In the genomic region with DNA sequence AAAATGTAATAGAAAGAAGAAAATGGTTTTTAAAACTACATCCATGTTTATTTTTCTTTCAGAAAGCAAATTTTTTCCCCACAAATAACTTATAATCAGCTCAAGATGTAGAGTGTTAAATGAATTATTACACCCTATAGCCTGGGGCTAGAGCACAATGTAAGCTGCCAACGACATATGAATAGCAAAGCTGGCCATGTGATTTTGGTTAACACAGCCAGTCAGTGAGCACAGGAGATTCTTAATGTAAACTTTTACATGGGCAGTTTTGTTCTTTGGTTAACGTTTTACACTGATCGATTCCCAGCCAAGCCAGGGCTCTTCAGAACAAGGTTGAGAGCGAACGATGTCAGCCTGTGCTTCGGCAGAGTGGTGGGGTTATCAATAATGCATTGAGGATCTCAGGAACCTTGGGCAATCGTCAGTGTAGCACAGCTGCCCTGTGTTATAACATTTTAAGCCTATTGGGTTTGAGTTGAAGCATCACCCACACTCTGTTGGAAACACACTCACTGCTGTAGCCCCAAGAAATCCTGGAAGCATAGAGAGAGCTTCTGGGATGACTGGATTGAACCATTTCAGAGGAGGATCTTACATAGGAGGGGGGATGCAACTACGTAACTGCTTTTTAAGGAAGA, we compare ENCODE assay signal across 12 mouse cellular contexts.
DNase-seq lines count a peak whose midpoint lies in the region; ATAC-seq and TF ChIP-seq lines count a peak whose summit lies in the region.
"Had no signal": no experiment of that assay in that cellular context is flagged by ENCODE, and none has a peak within 500 bp of the region (broad histone marks: within the 10 kb centered on the region; RNA-seq: fewer than 3 reads in every experiment).

No protein-coding gene starts in this region.

- 38% methylated on average over 8 of the region's 8 CpGs for WGBS in embryonic facial prominence, embryonic 14.5 days
- 18% methylated on average over 8 of the region's 8 CpGs for WGBS in hindbrain, embryonic 15.5 days
- 54% methylated on average over 8 of the region's 8 CpGs for WGBS in liver, postnatal 0 days (ENCODE audit: insufficient replicate concordance)
- 57% methylated on average over 8 of the region's 8 CpGs for WGBS in lung, postnatal 0 days

- TF ChIP-seq EP300 in liver, postnatal 0 days (IDR thresholded peaks at IDR 0.05; ENCODE audit: low read depth) = no peak
- TF ChIP-seq EP300 in lung, postnatal 0 days (IDR thresholded peaks at IDR 0.05) = no peak

- H3K27me3 ChIP-seq in embryonic facial prominence, embryonic 14.5 days (replicated peaks; ENCODE audit: control insufficient read depth, insufficient read depth, low read length) = no peaks in the 10 kb centered on the region
- H3K27me3 ChIP-seq in hindbrain, embryonic 15.5 days = no peaks in the 10 kb centered on the region
- no peaks in the 10 kb centered on the region for H3K27me3 ChIP-seq in liver, postnatal 0 days (ENCODE audit: insufficient read depth, low read length)
- H3K27me3 ChIP-seq in lung, postnatal 0 days (replicated peaks; ENCODE audit: insufficient read depth, low read length) = no peaks in the 10 kb centered on the region
- H3K27me3 ChIP-seq: kidney, embryonic 15.5 days had no signal

- no peak overlapping the region for H3K4me3 ChIP-seq in embryonic facial prominence, embryonic 14.5 days (ENCODE audit: low read depth, low read length)
- H3K4me3 ChIP-seq in hindbrain, embryonic 15.5 days = no peak overlapping the region
- H3K4me3 ChIP-seq in liver, postnatal 0 days (ENCODE audit: low read depth, low read length) = peak overlapping the region; percentile 24; the same call in 1 of the 2 replicates
- H3K4me3 ChIP-seq in lung, postnatal 0 days (ENCODE audit: low read depth, low read length) = no peak overlapping the region
- H3K4me3 ChIP-seq: erythroblast, embryonic 14.5 days; kidney, embryonic 15.5 days had no signal

- no peaks in the 10 kb centered on the region for H3K9me3 ChIP-seq in embryonic facial prominence, embryonic 14.5 days (ENCODE audit: control insufficient read depth, low read length)
- no peaks in the 10 kb centered on the region for H3K9me3 ChIP-seq in hindbrain, embryonic 15.5 days
- no peaks in the 10 kb centered on the region for H3K9me3 ChIP-seq in liver, postnatal 0 days (ENCODE audit: low read length)
- no peaks in the 10 kb centered on the region for H3K9me3 ChIP-seq in lung, postnatal 0 days (ENCODE audit: low read length)
- H3K9me3 ChIP-seq: kidney, embryonic 15.5 days had no signal

- peak overlapping the region; percentile 64; the same call in 1 of the 2 replicates for H3K27ac ChIP-seq in embryonic facial prominence, embryonic 14.5 days (replicated peaks; ENCODE audit: low read depth, low read length)
- peak overlapping the region; percentile 77 for H3K27ac ChIP-seq in hindbrain, embryonic 15.5 days (replicated peaks)
- H3K27ac ChIP-seq in liver, postnatal 0 days (ENCODE audit: low read depth) = peak overlapping the region; percentile 35; the same call in 1 of the 2 replicates
- H3K27ac ChIP-seq in lung, postnatal 0 days (ENCODE audit: low read length) = no peak overlapping the region
- H3K27ac ChIP-seq: kidney, embryonic 15.5 days had no signal

- H3K4me2 ChIP-seq in embryonic facial prominence, embryonic 14.5 days (ENCODE audit: low read depth, low read length) = peak overlapping the region; percentile 19; the same call in 1 of the 2 replicates
- H3K4me2 ChIP-seq in hindbrain, embryonic 15.5 days = peak overlapping the region; percentile 34
- peak overlapping the region; percentile 51 for H3K4me2 ChIP-seq in liver, postnatal 0 days (ENCODE audit: low read depth, low read length)
- no peak overlapping the region for H3K4me2 ChIP-seq in lung, postnatal 0 days (replicated peaks; ENCODE audit: low read depth, low read length)
- H3K4me2 ChIP-seq: kidney, embryonic 15.5 days had no signal

- peaks cover 48% of the 10 kb centered on the region for H3K4me1 ChIP-seq in embryonic facial prominence, embryonic 14.5 days (ENCODE audit: control insufficient read depth, insufficient read depth, low read length)
- H3K4me1 ChIP-seq in hindbrain, embryonic 15.5 days (replicated peaks) = peaks cover 50% of the 10 kb centered on the region
- peaks cover 2% of the 10 kb centered on the region; the same call in 1 of the 2 replicates for H3K4me1 ChIP-seq in liver, postnatal 0 days (ENCODE audit: insufficient read depth)
- no peaks in the 10 kb centered on the region for H3K4me1 ChIP-seq in lung, postnatal 0 days (ENCODE audit: insufficient read depth, low read depth, low read length)

- peak; percentile 51 for DNase-seq in 3T3-L1 (ENCODE audit: low read depth, low spot score)
- peak; percentile 84 for DNase-seq in embryonic facial prominence, embryonic 14.5 days (ENCODE audit: low spot score)
- no peak for DNase-seq in liver, postnatal 0 days
- DNase-seq in frontal cortex, postnatal 14 days (ENCODE audit: low spot score in 2 of 2) = no peak
- DNase-seq in frontal cortex, postnatal 10 days (ENCODE audit: low spot score in 2 of 2) = no peak
- DNase-seq in adrenal gland, postnatal 10 days = no peak
- no peak for DNase-seq in lung, postnatal 0 days (ENCODE audit: low spot score)
- DNase-seq: left cerebral cortex, postnatal 4 days; thymus, postnatal 25 days had no signal

- no peak overlapping the region for H3K9ac ChIP-seq in embryonic facial prominence, embryonic 14.5 days (ENCODE audit: low read depth, low read length)
- H3K9ac ChIP-seq in hindbrain, embryonic 15.5 days = no peak overlapping the region
- no peak overlapping the region for H3K9ac ChIP-seq in liver, postnatal 0 days (replicated peaks)
- H3K9ac ChIP-seq in lung, postnatal 0 days (replicated peaks; ENCODE audit: low read depth) = no peak overlapping the region
- H3K9ac ChIP-seq: kidney, embryonic 15.5 days had no signal

- ATAC-seq in embryonic facial prominence, embryonic 14.5 days (ENCODE audit: low read depth) = peak; percentile 38; the same call in 1 of the 2 replicates
- ATAC-seq in hindbrain, embryonic 15.5 days (ENCODE audit: low FRiP score, low read depth) = 0 out of 2 replicates have a peak, but pooled peaks have one; percentile 37
- ATAC-seq in liver, postnatal 0 days = peak; percentile 68
- no peak for ATAC-seq in lung, postnatal 0 days

- TF ChIP-seq CTCF in liver, postnatal 0 days (IDR thresholded peaks at IDR 0.05; ENCODE audit: low read depth) = no peak
- TF ChIP-seq CTCF in lung, postnatal 0 days (IDR thresholded peaks at IDR 0.05) = no peak

- no peaks in the 10 kb centered on the region for H3K36me3 ChIP-seq in embryonic facial prominence, embryonic 14.5 days (ENCODE audit: control insufficient read depth, insufficient read depth, low read length)
- no peaks in the 10 kb centered on the region for H3K36me3 ChIP-seq in hindbrain, embryonic 15.5 days
- H3K36me3 ChIP-seq in liver, postnatal 0 days (replicated peaks; ENCODE audit: insufficient read depth, low read length) = no peaks in the 10 kb centered on the region
- no peaks in the 10 kb centered on the region for H3K36me3 ChIP-seq in lung, postnatal 0 days (ENCODE audit: insufficient read depth, low read length)
- H3K36me3 ChIP-seq: kidney, embryonic 15.5 days had no signal

Comparison
In these comparisons a context has a peak if more than half of its experiments do, and no peak if none do; other contexts are left out.
1. DNase-seq: peak in 3T3-L1 (single experiment) and embryonic facial prominence, embryonic 14.5 days (single experiment); none in liver, postnatal 0 days (single experiment), frontal cortex, postnatal 14 days (0 of 2), frontal cortex, postnatal 10 days (0 of 2), adrenal gland, postnatal 10 days (single experiment) and lung, postnatal 0 days (single experiment).